Mouse (Mus musculus) stomach, postnatal 0 days (tissue): ENCODE data around the gene Tgfb2. TPM values are rescaled to one million over a fixed set of nuclear protein-coding genes. Genes with fewer than 3 reads are reported as not detected.

ENCODE experiments used
- ATAC-seq: fragments of 200-750 bp; cut with Nextera tagmentation; 2 replicates; pipeline ENCODE4 v1.8.0; 2017; ENCODE audit not compliant: low FRiP score, low TSS enrichment
- DNase-seq: peaks from one replicate; pipeline ENCODE4 v3.0.0-alpha.2; 2016; ENCODE audit warnings: low spot score
- H3K27ac ChIP-seq: fragments of 300-500 bp; sonication (generic); replicated peaks from 2 replicates; pipeline ENCODE4 v1.5.1; 2014; ENCODE audit warnings: mild to moderate bottlenecking, control low read depth
- H3K27me3 ChIP-seq: fragments of 300-500 bp; sonication (generic); 2 replicates; pipeline ENCODE4 v1.6.1; 2014; ENCODE audit warnings: low read length; ENCODE audit not compliant: control insufficient read depth, insufficient read depth
- H3K36me3 ChIP-seq: fragments of 300-500 bp; sonication (generic); 2 replicates; pipeline ENCODE4 v1.6.1; 2014; ENCODE audit warnings: low read length, mixed read lengths; ENCODE audit not compliant: control insufficient read depth, insufficient read depth
- H3K4me1 ChIP-seq: fragments of 300-500 bp; sonication (generic); replicated peaks from 2 replicates; pipeline ENCODE4 v1.6.1; 2014; ENCODE audit warnings: antibody characterized with exemption; ENCODE audit not compliant: control insufficient read depth, insufficient read depth
- H3K4me2 ChIP-seq: fragments of 300-500 bp; sonication (generic); replicated peaks from 2 replicates; pipeline ENCODE4 v1.6.1; 2014; ENCODE audit warnings: low read depth, mild to moderate bottlenecking, control low read depth, moderate library complexity
- H3K4me3 ChIP-seq: fragments of 300-500 bp; sonication (generic); 2 replicates; pipeline ENCODE4 v1.5.1; 2014; ENCODE audit warnings: low read depth, low read length, control low read depth
- H3K9ac ChIP-seq: fragments of 300-500 bp; sonication (generic); 2 replicates; pipeline ENCODE4 v1.6.1; 2014; ENCODE audit warnings: mild to moderate bottlenecking, low read length, control low read depth, mixed read lengths
- H3K9me3 ChIP-seq: fragments of 300-500 bp; sonication (generic); 2 replicates; pipeline ENCODE4 v1.6.1; 2016; ENCODE audit warnings: low read length; ENCODE audit not compliant: control insufficient read depth
- CTCF ChIP-seq: IDR thresholded peaks from 2 replicates; pipeline ENCODE4 v1.5.1; 2016; ENCODE audit warnings: antibody characterized with exemption, low read depth, mild to moderate bottlenecking, moderate library complexity
- EP300 ChIP-seq: optimal IDR thresholded peaks from 2 replicates; pipeline ENCODE3; 2016; ENCODE audit warnings: antibody characterized with exemption
- WGBS: fragments of 180-500 bp; shearing (Covaris S2); extraction: QIAGEN DNeasy Blood & Tissue Kit; methylation state at CpG from one replicate; pipeline ENCODE4 v1.1.7; 2014; 5-methylcytosine and 5-hydroxymethylcytosine counted together
- polyA plus RNA-seq: library from polyadenylated mRNA; unstranded; fragments of >200 nt; fragmentation: Nextera tagmentation; extraction: Ambion mirVana; gene quantifications from 2 replicates; pipeline ENCODE4 v1.2.1, GENCODE M21; 2015

Gene Tgfb2
- polyA plus RNA-seq, 1 experiment from 2014 or later: 10.3 TPM

DNA sequence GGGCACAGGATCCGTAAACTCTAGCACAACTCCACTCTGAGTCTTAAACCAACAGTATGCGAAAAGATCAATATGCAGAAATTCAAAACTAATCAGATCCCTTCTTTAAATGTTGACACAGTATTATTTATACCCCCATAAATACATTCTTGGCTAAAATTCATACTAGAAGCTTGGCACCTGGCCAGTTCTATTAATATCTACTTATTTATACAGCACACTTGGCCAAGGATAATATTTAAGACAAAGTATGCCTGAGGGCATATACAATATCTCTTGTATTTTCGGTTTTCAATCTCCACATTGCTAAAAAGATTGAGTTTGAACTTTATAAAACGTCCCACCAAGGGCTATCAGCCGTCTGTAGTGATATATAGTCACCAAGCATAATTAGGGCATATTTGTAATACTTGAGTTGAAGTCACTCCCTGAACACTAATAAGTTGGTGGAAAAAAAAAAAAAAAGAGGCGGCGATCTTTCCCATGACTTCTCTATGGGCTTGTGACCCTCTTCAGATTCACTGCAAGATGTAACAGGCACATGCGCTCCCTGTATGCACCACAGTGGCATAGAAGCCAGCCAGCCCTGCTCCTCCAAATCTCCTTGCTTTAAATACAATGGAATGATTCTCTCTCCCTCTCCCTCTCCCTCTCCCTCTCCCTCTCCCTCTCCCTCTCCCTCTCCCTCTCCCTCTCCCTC, 4.4 kb downstream of the Tgfb2 start:
- Histone ChIP-seq H3K36me3 (no peaks in the 10 kb centered on the region), H3K9ac (no peak overlapping the region), H3K4me3 (no peak overlapping the region), H3K9me3 (no peaks in the 10 kb centered on the region), H3K27ac (no peak overlapping the region), H3K4me1 (no peaks in the 10 kb centered on the region), H3K27me3 (no peaks in the 10 kb centered on the region), H3K4me2 (peak overlapping the region; percentile 14; the same call in 1 of the 2 replicates)
- DNase-seq (no peak), ATAC-seq (no peak)
- no peak for TF ChIP-seq CTCF
- no peak for TF ChIP-seq EP300
- WGBS: 21% methylated on average over 8 of the region's 8 CpGs

DNA sequence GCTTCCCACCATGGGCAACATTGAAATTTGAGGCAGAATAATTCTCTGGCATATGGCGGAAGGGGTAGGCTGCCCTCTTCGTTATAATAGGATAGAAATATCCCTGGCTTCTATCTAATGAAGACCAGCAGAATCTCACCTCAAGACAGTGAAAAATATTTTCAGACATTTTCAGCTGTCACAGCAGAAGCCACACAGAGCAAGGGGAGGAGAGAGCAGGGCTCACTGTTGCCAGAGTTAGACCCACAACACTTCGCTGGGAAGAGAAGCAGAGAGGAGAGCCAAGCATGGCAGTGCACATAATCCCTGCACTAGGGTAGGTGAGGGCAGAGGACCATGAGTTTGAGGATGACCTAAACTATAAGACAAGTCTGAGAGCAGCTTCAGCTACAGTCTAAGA, 5.3 kb downstream of the Tgfb2 start:
- Histone ChIP-seq H3K9ac (no peak overlapping the region), H3K36me3 (no peaks in the 10 kb centered on the region), H3K27ac (no peak overlapping the region), H3K9me3 (no peaks in the 10 kb centered on the region), H3K27me3 (no peaks in the 10 kb centered on the region), H3K4me2 (peak overlapping the region; percentile 14; the same call in 1 of the 2 replicates), H3K4me1 (0 out of 2 replicates have a peak, but pooled peaks cover 3% of the 10 kb centered on the region), H3K4me3 (no peak overlapping the region)
- no peak for DNase-seq
- ATAC-seq: no peak
- 74% methylated on average over 3 of the region's 3 CpGs for WGBS
- no peak for TF ChIP-seq EP300
- no peak for TF ChIP-seq CTCF

DNA sequence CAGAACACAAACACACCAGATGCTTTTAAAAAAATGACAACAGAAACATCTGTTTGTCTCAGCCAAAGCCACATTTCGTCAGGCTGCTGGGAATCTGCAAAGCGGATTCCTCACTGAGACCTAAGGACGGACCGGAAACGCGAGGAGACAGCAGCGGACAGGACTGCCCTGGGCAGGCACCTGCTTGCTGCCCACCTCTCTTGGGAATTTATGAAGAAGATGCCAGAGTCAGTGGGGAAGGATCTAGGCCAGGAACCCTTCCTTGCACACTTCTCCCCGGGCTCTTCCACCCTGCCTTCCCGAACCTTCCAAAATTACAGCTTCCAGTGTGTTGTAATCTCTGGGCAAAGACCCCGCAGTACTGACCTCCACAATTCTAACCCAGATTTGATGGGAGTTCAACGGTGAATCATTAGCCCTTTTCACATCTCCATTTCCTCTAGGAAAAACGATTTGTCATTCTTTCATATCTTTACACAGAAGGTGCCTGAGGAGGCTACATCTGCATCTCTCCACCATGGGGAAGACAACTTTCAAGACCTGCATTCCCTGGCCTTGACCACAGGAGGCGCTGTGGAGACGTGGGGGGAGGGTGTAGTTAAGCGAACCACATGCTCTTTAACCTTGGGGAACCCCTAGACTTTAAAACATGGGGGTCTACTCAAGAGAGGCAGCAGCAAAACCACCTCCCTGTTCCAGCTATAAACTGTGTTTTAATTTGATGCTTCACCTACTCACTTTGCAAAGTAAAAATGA, 7.0 kb downstream of the Tgfb2 start:
- TF ChIP-seq EP300: no peak
- peak; percentile 63 for TF ChIP-seq CTCF
- no peak for ATAC-seq

DNA sequence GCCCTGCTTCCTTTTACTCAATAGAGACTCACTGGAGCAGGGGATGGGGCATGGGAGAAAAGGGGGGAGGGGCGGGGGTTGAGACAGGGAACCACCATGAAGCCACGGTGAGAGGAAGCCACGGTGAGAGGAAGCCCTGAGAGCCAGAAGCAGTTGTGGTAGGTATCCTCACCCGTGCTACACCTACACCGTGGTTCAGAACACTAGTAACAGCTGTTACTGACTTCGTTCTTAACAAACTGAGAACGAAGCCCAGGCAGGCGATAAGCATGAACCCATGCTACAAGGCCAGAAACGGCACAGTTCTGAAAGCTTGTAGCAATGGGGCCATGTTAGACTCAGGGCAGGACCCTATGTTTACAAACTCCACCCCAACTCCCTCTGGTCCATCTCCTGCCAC, 9.6 kb downstream of the Tgfb2 start:
- 83% methylated on average over 9 of the region's 9 CpGs for WGBS
- ATAC-seq (no peak), DNase-seq (no peak)
- H3K4me3 ChIP-seq: no peak overlapping the region
- no peak for TF ChIP-seq CTCF
- TF ChIP-seq EP300: no peak
- no peak overlapping the region for H3K4me2 ChIP-seq
- H3K4me1 ChIP-seq: 0 out of 2 replicates have a peak, but pooled peaks cover 3% of the 10 kb centered on the region
- H3K36me3 ChIP-seq: no peaks in the 10 kb centered on the region
- no peaks in the 10 kb centered on the region for H3K27me3 ChIP-seq
- no peak overlapping the region for H3K9ac ChIP-seq
- H3K27ac ChIP-seq: no peak overlapping the region; the same call in 1 of the 2 replicates
- H3K9me3 ChIP-seq: no peaks in the 10 kb centered on the region

More for the DNA sequence above, 7.0 kb downstream of the Tgfb2 start:
- Histone ChIP-seq H3K4me1 (0 out of 2 replicates have a peak, but pooled peaks cover 3% of the 10 kb centered on the region), H3K4me3 (no peak overlapping the region), H3K9me3 (no peaks in the 10 kb centered on the region), H3K4me2 (no peak overlapping the region), H3K27ac (no peak overlapping the region), H3K27me3 (no peaks in the 10 kb centered on the region), H3K36me3 (no peaks in the 10 kb centered on the region), H3K9ac (no peak overlapping the region)
- DNase-seq: no peak
- 75% methylated on average over 15 of the region's 15 CpGs for WGBS

DNA sequence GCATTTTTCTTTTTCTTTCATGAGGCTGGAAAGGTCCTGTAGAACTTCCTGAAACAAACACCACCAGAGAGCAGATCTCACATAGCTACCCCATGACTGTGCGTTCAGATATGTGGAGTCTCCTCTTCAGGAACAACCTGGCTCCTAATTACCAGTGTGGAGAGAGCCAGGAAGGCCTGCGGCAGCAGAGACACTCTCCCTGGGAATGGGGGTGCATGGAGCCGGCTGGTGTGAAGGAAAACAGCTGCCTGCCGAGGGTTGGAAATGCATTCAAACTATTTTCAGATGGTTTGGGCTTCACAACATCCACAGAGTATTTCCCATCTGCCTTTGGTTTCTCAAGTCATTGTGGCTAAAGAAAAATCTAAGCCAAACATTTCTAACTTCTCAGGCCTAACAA, 10.4 kb downstream of the Tgfb2 start:
- Histone ChIP-seq H3K4me2 (no peak overlapping the region), H3K9ac (no peak overlapping the region), H3K4me3 (no peak overlapping the region), H3K9me3 (no peaks in the 10 kb centered on the region), H3K27me3 (no peaks in the 10 kb centered on the region), H3K4me1 (0 out of 2 replicates have a peak, but pooled peaks cover 3% of the 10 kb centered on the region), H3K36me3 (no peaks in the 10 kb centered on the region), H3K27ac (peak overlapping the region; percentile 45)
- ATAC-seq (peak; percentile 49; the same call in 1 of the 2 replicates), DNase-seq (no peak)
- 33% methylated on average over 4 of the region's 4 CpGs for WGBS
- TF ChIP-seq EP300 (no peak), CTCF (no peak)

DNA sequence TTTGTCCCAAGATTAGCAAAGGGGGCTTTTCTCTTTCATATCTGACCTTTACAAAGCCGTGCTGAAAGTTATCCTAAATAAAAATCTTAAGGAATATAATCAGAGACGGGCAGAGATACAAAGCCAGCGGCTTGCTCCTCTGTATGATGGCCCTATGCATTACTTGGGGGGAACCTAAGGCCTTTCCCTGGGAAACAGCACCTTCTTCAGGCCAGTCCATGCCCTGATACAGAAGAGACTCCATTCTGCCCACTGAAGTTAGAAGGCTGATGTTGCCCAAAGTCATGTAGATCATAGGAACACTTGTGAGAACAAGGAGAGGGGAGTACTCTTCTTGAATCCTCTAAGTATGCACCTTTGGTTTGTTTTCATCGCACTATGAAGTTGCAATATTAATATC, 13.4 kb downstream of the Tgfb2 start:
- H3K4me3 ChIP-seq: no peak overlapping the region
- TF ChIP-seq CTCF (peak; percentile 71), EP300 (no peak)
- H3K9ac ChIP-seq: no peak overlapping the region
- no peak overlapping the region for H3K4me2 ChIP-seq
- no peaks in the 10 kb centered on the region for H3K27me3 ChIP-seq
- no peaks in the 10 kb centered on the region for H3K36me3 ChIP-seq
- no peaks in the 10 kb centered on the region for H3K9me3 ChIP-seq
- H3K27ac ChIP-seq: no peak overlapping the region
- ATAC-seq: no peak
- no peak for DNase-seq
- H3K4me1 ChIP-seq: 0 out of 2 replicates have a peak, but pooled peaks cover 3% of the 10 kb centered on the region
- WGBS: 58% methylated on average over 4 of the region's 4 CpGs
